Mouse (Mus musculus) v-Abl transformed pro-B cells (cell line): ENCODE data around the gene Dclk3.

Experiments used
- in situ Hi-C, 2 experiments: fragments of 400-800 bp; cut with MboI; formaldehyde crosslinking; loops; one replicate each; pipeline ENCODE4 v1.15.1; 2025; ENCODE audit not compliant: unreplicated experiment in 2 of 2

The Dclk3 gene

GRCm38 (mm10) chr9:111438904-111439835 lies at the start of gene Dclk3:
TSS of gene Dclk3 (plus strand) at chr9:111439081.
- in situ Hi-C loops: no loop called here

- in situ Hi-C loops: no loop called here
These were observed 48.9 kb upstream of the Dclk3 start for GRCm38 (mm10) chr9:111390016-111390415.

- in situ Hi-C loops: no loop called here
These were observed 47.8 kb upstream of the Dclk3 start for GRCm38 (mm10) chr9:111391036-111391435.

GRCm38 (mm10) chr9:111391926-111392442 lies 46.9 kb upstream of the Dclk3 start:
- in situ Hi-C loops: no loop called here

- in situ Hi-C loops: no loop called here
These were observed 43.6 kb upstream of the Dclk3 start for GRCm38 (mm10) chr9:111395265-111395664.

- in situ Hi-C loops: no loop called here
These were observed 40.8 kb upstream of the Dclk3 start for GRCm38 (mm10) chr9:111398059-111398458.

- in situ Hi-C loops: no loop called here
These were observed 38.8 kb upstream of the Dclk3 start for GRCm38 (mm10) chr9:111400089-111400488.

- in situ Hi-C loops: no loop called here
These were observed 35.7 kb upstream of the Dclk3 start for GRCm38 (mm10) chr9:111403159-111403558.

- in situ Hi-C loops: no loop called here
These were observed 34.4 kb upstream of the Dclk3 start for GRCm38 (mm10) chr9:111404346-111405079.

- in situ Hi-C loops: no loop called here
These were observed 33.8 kb upstream of the Dclk3 start for GRCm38 (mm10) chr9:111405080-111405428.

GRCm38 (mm10) chr9:111408012-111408411 lies 30.9 kb upstream of the Dclk3 start:
- in situ Hi-C loops: no loop called here

- in situ Hi-C loops: no loop called here
These were observed 30.5 kb upstream of the Dclk3 start for GRCm38 (mm10) chr9:111408427-111408826.

GRCm38 (mm10) chr9:111412471-111413160 lies 26.3 kb upstream of the Dclk3 start:
- in situ Hi-C loops: no loop called here

- in situ Hi-C loops: no loop called here
These were observed 17.0 kb upstream of the Dclk3 start for GRCm38 (mm10) chr9:111421862-111422261.

- in situ Hi-C loops: no loop called here
These were observed 16.3 kb upstream of the Dclk3 start for GRCm38 (mm10) chr9:111422567-111422966.

GRCm38 (mm10) chr9:111425113-111425512 lies 13.8 kb upstream of the Dclk3 start:
- in situ Hi-C loops: no loop called here

GRCm38 (mm10) chr9:111425952-111426351 lies 12.9 kb upstream of the Dclk3 start:
- in situ Hi-C loops: no loop called here

- in situ Hi-C loops: no loop called here
These were observed 10.9 kb upstream of the Dclk3 start for GRCm38 (mm10) chr9:111427891-111428555.

GRCm38 (mm10) chr9:111428698-111429362 lies 10.1 kb upstream of the Dclk3 start:
- in situ Hi-C loops: no loop called here

- in situ Hi-C loops: no loop called here
These were observed 9.5 kb upstream of the Dclk3 start for GRCm38 (mm10) chr9:111429363-111429750.
